Mouse (Mus musculus) midbrain, embryonic 16.5 days (tissue): ENCODE results near the gene Cdt1. TPM values are rescaled to one million over a fixed set of nuclear protein-coding genes. Genes with fewer than 3 reads are reported as not detected.

Experiments used
- ATAC-seq: fragments of 200-750 bp; cut with Nextera tagmentation; 2 replicates; pipeline ENCODE4 v1.8.0; 2017; ENCODE audit warnings: moderate TSS enrichment
- H3K27ac ChIP-seq: fragments of 300-500 bp; sonication (generic); 2 replicates; pipeline ENCODE4 v1.5.1; 2014; ENCODE audit warnings: mild to moderate bottlenecking, low read length, mixed read lengths
- H3K27me3 ChIP-seq: fragments of 300-500 bp; sonication (generic); 2 replicates; pipeline ENCODE4 v1.6.1; 2014; ENCODE audit warnings: low read depth, low read length, mixed read lengths; ENCODE audit not compliant: control insufficient read depth, insufficient read depth
- H3K36me3 ChIP-seq: fragments of 300-500 bp; sonication (generic); 2 replicates; pipeline ENCODE4 v1.6.1; 2014; ENCODE audit warnings: mild to moderate bottlenecking, low read length, moderate library complexity, mixed read lengths; ENCODE audit not compliant: control insufficient read depth, insufficient read depth
- H3K4me1 ChIP-seq: fragments of 300-500 bp; sonication (generic); 2 replicates; pipeline ENCODE4 v1.6.1; 2014; ENCODE audit warnings: mild to moderate bottlenecking, low read length, mixed read lengths; ENCODE audit not compliant: control insufficient read depth, insufficient read depth
- H3K4me2 ChIP-seq: fragments of 300-500 bp; sonication (generic); 2 replicates; pipeline ENCODE4 v1.6.1; 2014; ENCODE audit warnings: mild to moderate bottlenecking, low read length, mixed read lengths
- H3K4me3 ChIP-seq: fragments of 300-500 bp; sonication (generic); 2 replicates; pipeline ENCODE4 v1.5.1; 2014; ENCODE audit warnings: low read depth, mild to moderate bottlenecking, low read length, moderate library complexity, mixed read lengths
- H3K9ac ChIP-seq: fragments of 300-500 bp; sonication (generic); 2 replicates; pipeline ENCODE4 v1.6.1; 2014; ENCODE audit warnings: low read depth, low read length, mixed read lengths
- H3K9me3 ChIP-seq: fragments of 300-500 bp; sonication (generic); replicated peaks from 2 replicates; pipeline ENCODE4 v1.6.1; 2014; ENCODE audit warnings: mild to moderate bottlenecking, low read length, mixed read lengths; ENCODE audit not compliant: control insufficient read depth, poor library complexity, severe bottlenecking
- WGBS: fragments of 180-500 bp; shearing (Covaris S2); extraction: QIAGEN DNeasy Blood & Tissue Kit; methylation state at CpG from one replicate; pipeline ENCODE4 v1.1.7; 2014; 5-methylcytosine and 5-hydroxymethylcytosine counted together
- polyA plus RNA-seq: library from polyadenylated mRNA; unstranded; fragments of >200 nt; fragmentation: Nextera tagmentation; extraction: Ambion mirVana; gene quantifications from 2 replicates; pipeline ENCODE4 v1.2.1, GENCODE M21; 2015

Cdt1 gene
- polyA plus RNA-seq, 1 experiment from 2014 or later, result 5.7 TPM

DNA sequence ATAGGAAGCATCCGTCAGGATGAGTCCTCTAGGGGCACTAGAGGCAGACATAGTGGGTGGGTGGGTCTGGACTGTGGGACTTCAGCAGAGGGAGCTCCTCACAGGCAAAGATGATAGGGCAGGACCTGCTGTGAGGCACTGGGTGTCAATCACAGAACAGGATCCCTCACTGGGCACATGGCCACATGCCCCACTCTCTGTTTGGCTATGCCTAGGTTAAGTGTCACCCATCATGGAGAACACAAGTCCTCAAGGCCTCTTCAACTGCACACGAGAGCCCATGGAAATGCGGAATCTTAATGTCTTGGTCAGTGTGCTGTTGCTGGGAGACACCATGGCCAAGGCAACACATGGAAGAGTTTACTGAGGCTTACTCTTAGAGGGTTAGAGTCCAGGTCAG, 39.9 kb upstream of the Cdt1 start:
- no peak overlapping the region for H3K4me2 ChIP-seq
- no peaks in the 10 kb centered on the region for H3K9me3 ChIP-seq
- no peak overlapping the region for H3K9ac ChIP-seq
- peaks cover 14% of the 10 kb centered on the region; the same call in 1 of the 2 replicates for H3K4me1 ChIP-seq
- no peaks in the 10 kb centered on the region for H3K27me3 ChIP-seq
- H3K27ac ChIP-seq, result no peak overlapping the region
- 93% methylated on average over 3 of the region's 3 CpGs for WGBS
- no peak overlapping the region for H3K4me3 ChIP-seq
- H3K36me3 ChIP-seq, result no peaks in the 10 kb centered on the region
- ATAC-seq, result no peak

DNA sequence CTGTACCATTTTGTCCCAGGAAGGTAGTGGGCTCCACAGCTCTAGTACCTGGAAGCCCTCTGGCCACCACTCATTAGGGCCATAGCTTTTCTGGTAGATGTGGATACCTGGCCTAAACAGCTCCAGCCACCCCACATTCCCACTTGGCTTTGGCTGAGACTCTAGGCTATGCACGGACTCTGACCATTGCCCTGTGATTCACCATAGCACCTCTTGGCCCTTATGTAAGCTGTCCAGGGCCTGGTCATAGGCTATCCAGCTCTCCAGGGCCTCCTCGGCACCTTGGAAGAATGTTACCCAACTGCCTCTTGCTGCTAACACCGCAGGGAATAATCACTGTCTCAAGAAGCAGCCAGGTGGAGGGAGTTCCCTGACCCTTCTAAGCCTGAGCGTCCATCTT, 38.7 kb upstream of the Cdt1 start:
- H3K27ac ChIP-seq, result no peak overlapping the region
- 95% methylated on average over 4 of the region's 4 CpGs for WGBS
- no peak overlapping the region for H3K9ac ChIP-seq
- no peak for ATAC-seq
- H3K27me3 ChIP-seq, result no peaks in the 10 kb centered on the region
- peaks cover 4% of the 10 kb centered on the region; the same call in 1 of the 2 replicates for H3K4me1 ChIP-seq
- no peak overlapping the region for H3K4me3 ChIP-seq
- H3K9me3 ChIP-seq, result no peaks in the 10 kb centered on the region
- no peak overlapping the region for H3K4me2 ChIP-seq
- no peaks in the 10 kb centered on the region for H3K36me3 ChIP-seq

- H3K36me3 ChIP-seq, result no peaks in the 10 kb centered on the region
- 83% methylated on average over 8 of the region's 8 CpGs for WGBS
- H3K9me3 ChIP-seq, result no peaks in the 10 kb centered on the region
- no peak overlapping the region for H3K27ac ChIP-seq
- no peak for ATAC-seq
- H3K4me2 ChIP-seq, result no peak overlapping the region
- no peaks in the 10 kb centered on the region for H3K4me1 ChIP-seq
- no peak overlapping the region for H3K9ac ChIP-seq
- H3K27me3 ChIP-seq, result no peaks in the 10 kb centered on the region
- H3K4me3 ChIP-seq, result no peak overlapping the region
Measured at GRCm38 (mm10) chr8:122531312-122531711, 36.5 kb upstream of the Cdt1 start.

DNA sequence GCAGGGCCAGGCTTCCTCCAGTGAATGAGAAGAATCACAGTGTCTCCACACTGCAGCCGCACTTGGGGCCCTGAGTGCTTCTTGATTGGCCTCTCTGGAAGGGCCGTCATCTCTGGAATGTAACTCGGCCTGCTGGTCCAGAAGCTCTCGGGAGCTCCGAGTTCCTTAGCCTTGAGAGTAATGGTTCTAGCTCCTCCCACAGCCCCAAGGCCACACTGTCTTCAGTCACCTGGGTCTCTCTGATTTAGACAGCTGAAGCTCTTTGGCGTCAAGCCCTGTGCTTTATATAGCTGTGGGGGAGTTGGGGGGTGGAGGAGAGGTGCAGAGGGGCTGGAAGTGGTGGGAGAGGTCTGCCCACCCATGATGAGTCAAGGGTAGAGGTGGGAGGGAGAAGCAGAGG, 30.8 kb upstream of the Cdt1 start:
- WGBS, result 80% methylated on average over 6 of the region's 6 CpGs
- H3K27me3 ChIP-seq, result no peaks in the 10 kb centered on the region
- no peaks in the 10 kb centered on the region for H3K9me3 ChIP-seq

GRCm38 (mm10) chr8:122537812-122538211, 30.0 kb upstream of the Cdt1 start:
- ATAC-seq, result no peak
- Histone ChIP-seq H3K4me3 (no peak overlapping the region), H3K4me1 (no peaks in the 10 kb centered on the region), H3K27me3 (no peaks in the 10 kb centered on the region), H3K36me3 (no peaks in the 10 kb centered on the region), H3K4me2 (no peak overlapping the region), H3K9ac (no peak overlapping the region), H3K27ac (no peak overlapping the region), H3K9me3 (no peaks in the 10 kb centered on the region)
- WGBS, result 93% methylated on average over 2 of the region's 2 CpGs

More for the DNA sequence above, 30.8 kb upstream of the Cdt1 start:
- no peak overlapping the region for H3K27ac ChIP-seq
- H3K9ac ChIP-seq, result no peak overlapping the region
- H3K4me2 ChIP-seq, result no peak overlapping the region
- no peaks in the 10 kb centered on the region for H3K36me3 ChIP-seq
- no peaks in the 10 kb centered on the region for H3K4me1 ChIP-seq
- H3K4me3 ChIP-seq, result no peak overlapping the region
- no peak for ATAC-seq

- Histone ChIP-seq H3K36me3 (no peaks in the 10 kb centered on the region), H3K4me2 (no peak overlapping the region)
- WGBS, result 83% methylated on average over 9 of the region's 9 CpGs
Measured at GRCm38 (mm10) chr8:122538310-122539076, 29.3 kb upstream of the Cdt1 start.

GRCm38 (mm10) chr8:122544138-122544537, 23.7 kb upstream of the Cdt1 start:
- no peaks in the 10 kb centered on the region for H3K27me3 ChIP-seq
- 94% methylated on average over 8 of the region's 8 CpGs for WGBS
- no peak for ATAC-seq
- H3K4me2 ChIP-seq, result no peak overlapping the region
- no peak overlapping the region for H3K9ac ChIP-seq
- H3K9me3 ChIP-seq, result no peaks in the 10 kb centered on the region
- no peak overlapping the region for H3K27ac ChIP-seq
- H3K36me3 ChIP-seq, result no peaks in the 10 kb centered on the region
- H3K4me3 ChIP-seq, result no peak overlapping the region
- no peaks in the 10 kb centered on the region for H3K4me1 ChIP-seq

More at GRCm38 (mm10) chr8:122538310-122539076, 29.3 kb upstream of the Cdt1 start:
- no peak overlapping the region for H3K9ac ChIP-seq
- H3K27me3 ChIP-seq, result no peaks in the 10 kb centered on the region
- no peak overlapping the region for H3K27ac ChIP-seq
- no peak for ATAC-seq
- H3K9me3 ChIP-seq, result no peaks in the 10 kb centered on the region
- H3K4me1 ChIP-seq, result no peaks in the 10 kb centered on the region
- no peak overlapping the region for H3K4me3 ChIP-seq

DNA sequence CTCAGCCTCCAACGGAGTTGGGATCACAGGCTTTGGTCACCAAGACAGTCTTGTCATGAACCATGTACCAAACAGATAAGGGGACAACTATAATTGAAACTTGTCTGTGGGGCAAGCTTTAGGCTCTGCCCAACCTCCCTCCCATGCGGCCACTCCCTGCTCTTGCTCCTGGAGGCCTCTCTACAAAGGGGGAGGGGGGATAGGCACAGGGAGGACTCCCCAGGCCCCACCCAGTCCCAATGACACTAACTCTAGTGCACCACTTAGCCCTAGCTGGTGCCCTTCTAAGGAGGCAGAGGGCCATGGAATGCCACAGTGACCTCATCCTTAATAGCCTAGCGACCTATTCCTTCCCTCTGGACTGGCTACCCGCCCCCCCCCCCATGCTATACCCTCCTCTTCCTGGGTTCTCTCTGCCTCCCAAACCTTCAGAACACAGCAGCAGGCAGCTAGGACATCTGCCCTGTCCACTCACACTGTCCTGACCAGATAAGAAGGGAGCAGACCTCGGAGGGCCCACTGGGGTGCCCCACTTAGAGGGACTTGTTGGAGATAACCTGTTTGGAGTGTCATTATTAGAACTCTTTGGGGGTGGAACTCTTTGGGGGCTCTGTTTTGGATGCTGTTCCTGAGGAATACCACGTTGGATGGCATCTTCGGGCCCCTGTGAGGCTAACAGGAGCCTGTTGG, 21.6 kb upstream of the Cdt1 start:
- H3K27ac ChIP-seq, result no peak overlapping the region
- H3K9me3 ChIP-seq, result no peaks in the 10 kb centered on the region
- H3K36me3 ChIP-seq, result no peaks in the 10 kb centered on the region
- ATAC-seq, result no peak
- no peak overlapping the region for H3K9ac ChIP-seq
- 85% methylated on average over 7 of the region's 7 CpGs for WGBS
- H3K27me3 ChIP-seq, result peaks cover 14% of the 10 kb centered on the region
- H3K4me2 ChIP-seq, result no peak overlapping the region
- H3K4me3 ChIP-seq, result no peak overlapping the region
- H3K4me1 ChIP-seq, result peaks cover 6% of the 10 kb centered on the region; the same call in 1 of the 2 replicates

DNA sequence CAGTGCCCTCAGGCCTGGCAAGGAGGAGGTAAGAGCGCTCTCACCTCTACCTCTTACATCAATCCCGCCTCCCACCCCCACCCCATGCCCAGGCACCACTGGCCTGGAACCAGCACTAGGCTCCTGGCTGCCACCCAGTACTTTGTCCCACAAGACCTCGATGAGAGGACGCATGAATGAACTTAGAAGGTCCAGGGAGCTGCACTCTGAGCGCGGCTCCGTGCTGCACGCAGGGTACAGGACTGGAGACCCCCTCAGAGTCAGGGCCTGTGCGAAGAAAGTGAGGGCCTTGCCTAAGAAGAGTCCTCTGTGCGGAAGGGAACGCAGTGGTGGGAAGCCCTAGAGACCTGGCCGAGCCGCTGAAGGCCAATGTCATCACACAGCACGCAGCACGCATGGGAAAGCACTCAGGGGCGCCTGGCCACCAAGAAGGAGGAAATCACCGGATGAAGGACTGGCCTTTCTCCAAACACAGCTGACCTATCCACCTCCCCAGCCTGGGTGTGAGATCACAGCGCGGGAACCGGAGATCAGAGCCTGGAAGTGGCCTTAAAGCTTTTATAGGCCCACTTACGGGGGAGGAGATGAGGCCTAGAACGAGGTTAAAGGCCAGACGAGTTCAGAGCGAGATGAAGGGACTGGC, 20.9 kb upstream of the Cdt1 start:
- Histone ChIP-seq H3K9me3 (no peaks in the 10 kb centered on the region), H3K27me3 (peaks cover 22% of the 10 kb centered on the region), H3K4me1 (peaks cover 7% of the 10 kb centered on the region; the same call in 1 of the 2 replicates), H3K36me3 (no peaks in the 10 kb centered on the region), H3K9ac (no peak overlapping the region), H3K4me2 (no peak overlapping the region), H3K27ac (no peak overlapping the region), H3K4me3 (no peak overlapping the region)
- ATAC-seq, result no peak
- 73% methylated on average over 24 of the region's 24 CpGs for WGBS
